Mouse (Mus musculus): ENCODE data around the gene Egr4. TPM values are rescaled to one million over a fixed set of nuclear protein-coding genes. Genes with fewer than 3 reads are reported as not detected.

The Egr4 gene
- total RNA-seq, 2 experiments from 2014 or later, result not detected

- no peak for DNase-seq
These were observed 16.4 kb downstream of the Egr4 start for GRCm38 (mm10) chr6:85496976-85497375.

GRCm38 (mm10) chr6:85491606-85492005, 21.8 kb downstream of the Egr4 start:
- no peak for DNase-seq

- DNase-seq, result no peak
These were observed 23.1 kb downstream of the Egr4 start for GRCm38 (mm10) chr6:85490252-85490651.

- no peak for DNase-seq
These were observed 23.7 kb downstream of the Egr4 start for GRCm38 (mm10) chr6:85489717-85490116.

- DNase-seq, result no peak
These were observed 24.9 kb downstream of the Egr4 start for GRCm38 (mm10) chr6:85488510-85488909.

GRCm38 (mm10) chr6:85485738-85486137, 27.7 kb downstream of the Egr4 start:
- no peak for DNase-seq

- DNase-seq, result no peak
These were observed 29.3 kb downstream of the Egr4 start for GRCm38 (mm10) chr6:85483843-85484721.

- no peak for DNase-seq
These were observed 32.7 kb downstream of the Egr4 start for GRCm38 (mm10) chr6:85480685-85481084.

GRCm38 (mm10) chr6:85479979-85480378, 33.4 kb downstream of the Egr4 start:
- DNase-seq, result no peak

- DNase-seq, result no peak
These were observed 35.0 kb downstream of the Egr4 start for GRCm38 (mm10) chr6:85478416-85478815.

GRCm38 (mm10) chr6:85477366-85477917, 35.9 kb downstream of the Egr4 start:
- no peak for DNase-seq

GRCm38 (mm10) chr6:85475581-85475980, 37.8 kb downstream of the Egr4 start:
- DNase-seq, result no peak

- DNase-seq, result no peak
These were observed 40.8 kb downstream of the Egr4 start for GRCm38 (mm10) chr6:85472542-85472941.

- DNase-seq, result no peak
These were observed 41.4 kb downstream of the Egr4 start for GRCm38 (mm10) chr6:85471962-85472361.

- no peak for DNase-seq
These were observed 43.5 kb downstream of the Egr4 start for GRCm38 (mm10) chr6:85469660-85470430.

GRCm38 (mm10) chr6:85465381-85465780, 48.0 kb downstream of the Egr4 start:
- DNase-seq, result no peak

Other genes starting within 250 kb of the Egr4 start
- gene Sfxn5, start 180.2 kb downstream of the Egr4 start, total RNA-seq (2021), result 1 to 10 TPM; 2.8 to 5.7 TPM
- gene Rab11fip5, start 139.0 kb downstream of the Egr4 start, total RNA-seq (2021), result 10 to 100 TPM; 56.3 to 75.5 TPM
- not detected for gene Noto, start 89.7 kb downstream of the Egr4 start, total RNA-seq (2021)
- gene Smyd5, start 81.6 kb downstream of the Egr4 start, total RNA-seq (2021), result 10 to 100 TPM; 11.5 to 13.1 TPM
- 100 to 1,000 TPM; 153 to 178 TPM for gene Cct7, start 62.1 kb downstream of the Egr4 start, total RNA-seq (2021)
- gene Pradc1, start 61.6 kb downstream of the Egr4 start, total RNA-seq (2021), result 10 to 100 TPM in 1 of 2 experiments, 1 to 10 TPM in 1; 9.5 to 14.1 TPM
- not detected for gene Fbxo41, start 10.6 kb downstream of the Egr4 start, total RNA-seq (2021)
- 1 to 10 TPM; 1.8 to 2.2 TPM for gene Alms1, start 73.9 kb upstream of the Egr4 start, total RNA-seq (2021)
- under 1 TPM in 1 of 2 experiments, not detected in 1; 0.31 TPM for gene Nat8f7, start 199.6 kb upstream of the Egr4 start, total RNA-seq (2021)

All from heart, adult 18-20 months (tissue).